Mouse (Mus musculus): Measurements from ENCODE around the gene Mamdc2. TPM values are rescaled to one million over a fixed set of nuclear protein-coding genes. Genes with fewer than 3 reads are reported as not detected.

Gene Mamdc2
- total and polyA plus RNA-seq, 2 experiments from 2014 or later, result 3.2 to 4.0 TPM

- H3K9ac ChIP-seq (replicated peaks; ENCODE audit: low read length), result no peak overlapping the region
- no peaks in the 10 kb centered on the region for H3K36me3 ChIP-seq (ENCODE audit: insufficient read depth, low read length)
- 9% methylated on average over 1 of the region's 1 CpGs for WGBS
- no peaks in the 10 kb centered on the region for H3K4me1 ChIP-seq (ENCODE audit: insufficient read depth, low read length)
- H3K4me2 ChIP-seq (ENCODE audit: low read depth, low read length), result no peak overlapping the region
- DNase-seq (ENCODE audit: low spot score) (peak; percentile 30), ATAC-seq (no peak)
- H3K27ac ChIP-seq, result no peak overlapping the region
- H3K9me3 ChIP-seq (ENCODE audit: low read length), result no peaks in the 10 kb centered on the region
- no peak for TF ChIP-seq CTCF (IDR thresholded peaks at IDR 0.05; ENCODE audit: low read depth)
- no peaks in the 10 kb centered on the region for H3K27me3 ChIP-seq (ENCODE audit: insufficient read depth, low read length)
- H3K4me3 ChIP-seq (ENCODE audit: low read length), result no peak overlapping the region
These were observed 19.6 kb upstream of the Mamdc2 start for GRCm38 (mm10) chr19:23467866-23468265.

- no peaks in the 10 kb centered on the region for H3K9me3 ChIP-seq (ENCODE audit: low read length)
- no peaks in the 10 kb centered on the region for H3K36me3 ChIP-seq (ENCODE audit: insufficient read depth, low read length)
- no peak for TF ChIP-seq CTCF (IDR thresholded peaks at IDR 0.05; ENCODE audit: low read depth)
- no peak overlapping the region for H3K27ac ChIP-seq
- no peak overlapping the region for H3K4me2 ChIP-seq (ENCODE audit: low read depth, low read length)
- H3K9ac ChIP-seq (replicated peaks; ENCODE audit: low read length), result no peak overlapping the region
- ATAC-seq (no peak), DNase-seq (ENCODE audit: low spot score) (no peak)
- H3K4me3 ChIP-seq (ENCODE audit: low read length), result no peak overlapping the region
- WGBS, result 61% methylated on average over 2 of the region's 2 CpGs
- H3K4me1 ChIP-seq (ENCODE audit: insufficient read depth, low read length), result no peaks in the 10 kb centered on the region
- H3K27me3 ChIP-seq (ENCODE audit: insufficient read depth, low read length), result no peaks in the 10 kb centered on the region
These were observed 18.8 kb upstream of the Mamdc2 start for GRCm38 (mm10) chr19:23467011-23467410.

GRCm38 (mm10) chr19:23457492-23457891 lies 9.2 kb upstream of the Mamdc2 start:
- WGBS, result 32% methylated on average over 4 of the region's 4 CpGs
- no peak overlapping the region for H3K27ac ChIP-seq
- no peak for TF ChIP-seq CTCF (IDR thresholded peaks at IDR 0.05; ENCODE audit: low read depth)
- no peak overlapping the region for H3K9ac ChIP-seq (replicated peaks; ENCODE audit: low read length)
- no peaks in the 10 kb centered on the region for H3K36me3 ChIP-seq (ENCODE audit: insufficient read depth, low read length)
- no peaks in the 10 kb centered on the region for H3K27me3 ChIP-seq (ENCODE audit: insufficient read depth, low read length)
- DNase-seq (ENCODE audit: low spot score) (no peak), ATAC-seq (no peak)
- H3K4me2 ChIP-seq (ENCODE audit: low read depth, low read length), result no peak overlapping the region
- H3K4me3 ChIP-seq (ENCODE audit: low read length), result no peak overlapping the region
- peaks cover 5% of the 10 kb centered on the region; the same call in 1 of the 2 replicates for H3K9me3 ChIP-seq (ENCODE audit: low read length)
- H3K4me1 ChIP-seq (ENCODE audit: insufficient read depth, low read length), result no peaks in the 10 kb centered on the region

- no peak overlapping the region for H3K4me2 ChIP-seq (ENCODE audit: low read depth, low read length)
- no peaks in the 10 kb centered on the region for H3K27me3 ChIP-seq (ENCODE audit: insufficient read depth, low read length)
- no peak overlapping the region for H3K4me3 ChIP-seq (ENCODE audit: low read length)
- ATAC-seq, result no peak
- H3K4me1 ChIP-seq (ENCODE audit: insufficient read depth, low read length), result peaks cover 12% of the 10 kb centered on the region
- H3K27ac ChIP-seq, result no peak overlapping the region
- H3K9me3 ChIP-seq (ENCODE audit: low read length), result peaks cover 5% of the 10 kb centered on the region; the same call in 1 of the 2 replicates
- no peak overlapping the region for H3K9ac ChIP-seq (replicated peaks; ENCODE audit: low read length)
- no peak for DNase-seq (ENCODE audit: low spot score)
- WGBS, result 87% methylated on average over 4 of the region's 4 CpGs
- H3K36me3 ChIP-seq (ENCODE audit: insufficient read depth, low read length), result no peaks in the 10 kb centered on the region
- TF ChIP-seq CTCF (IDR thresholded peaks at IDR 0.05; ENCODE audit: low read depth), result no peak
These were observed 3.1 kb upstream of the Mamdc2 start for GRCm38 (mm10) chr19:23451361-23451760.

- DNase-seq (ENCODE audit: low spot score) (peak; percentile 30), ATAC-seq (peak; percentile 46; the same call in 1 of the 2 replicates)
- H3K9me3 ChIP-seq (ENCODE audit: low read length), result no peaks in the 10 kb centered on the region
- peak; percentile 48; the same call in 1 of the 2 replicates for TF ChIP-seq CTCF (IDR thresholded peaks at IDR 0.05; ENCODE audit: low read depth)
- peaks cover 12% of the 10 kb centered on the region for H3K4me1 ChIP-seq (ENCODE audit: insufficient read depth, low read length)
- H3K4me3 ChIP-seq (ENCODE audit: low read length), result peak overlapping the region; percentile 39
- whole genome bisulfite sequencing, result 2% methylated on average over 23 of the region's 23 CpGs
- no peaks in the 10 kb centered on the region for H3K27me3 ChIP-seq (ENCODE audit: insufficient read depth, low read length)
- no peaks in the 10 kb centered on the region for H3K36me3 ChIP-seq (ENCODE audit: insufficient read depth, low read length)
- H3K9ac ChIP-seq (replicated peaks; ENCODE audit: low read length), result peak overlapping the region; percentile 43
- H3K27ac ChIP-seq, result no peak overlapping the region
- H3K4me2 ChIP-seq (ENCODE audit: low read depth, low read length), result peak overlapping the region; percentile 91
These were observed 838 bp downstream of the Mamdc2 start for GRCm38 (mm10) chr19:23447221-23447987.

- H3K27me3 ChIP-seq (ENCODE audit: insufficient read depth, low read length), result no peaks in the 10 kb centered on the region
- H3K4me3 ChIP-seq (ENCODE audit: low read length), result no peak overlapping the region
- TF ChIP-seq CTCF (IDR thresholded peaks at IDR 0.05; ENCODE audit: low read depth), result no peak
- peak; percentile 42; the same call in 1 of the 2 replicates for ATAC-seq
- peaks cover 12% of the 10 kb centered on the region for H3K4me1 ChIP-seq (ENCODE audit: insufficient read depth, low read length)
- DNase-seq (ENCODE audit: low spot score), result peak; percentile 40
- WGBS, result 40% methylated on average over 7 of the region's 7 CpGs
- H3K36me3 ChIP-seq (ENCODE audit: insufficient read depth, low read length), result no peaks in the 10 kb centered on the region
- H3K9me3 ChIP-seq (ENCODE audit: low read length), result no peaks in the 10 kb centered on the region
- H3K4me2 ChIP-seq (ENCODE audit: low read depth, low read length), result no peak overlapping the region
- H3K9ac ChIP-seq (replicated peaks; ENCODE audit: low read length), result no peak overlapping the region
- H3K27ac ChIP-seq, result 0 out of 2 replicates have a peak overlapping the region, but pooled peaks have one; percentile 27
These were observed 3.1 kb downstream of the Mamdc2 start for GRCm38 (mm10) chr19:23444910-23445845.

Data from hindbrain, postnatal 0 days (tissue).